ENCODE assay signal across 8 mouse cellular contexts in genomic region chrX:56610318-56610694, GRCm38 (mm10). TPM values are rescaled to one million over a fixed set of nuclear protein-coding genes. Genes with fewer than 3 reads are reported as not detected.
A peak's percentile ranks its signal among the peaks of the same experiment; 100 is the strongest.
DNase-seq lines count a peak whose midpoint lies in the region; ATAC-seq and TF ChIP-seq lines count a peak whose summit lies in the region.

No protein-coding gene starts in this region.

- peak overlapping the region; percentile 72 for H3K4me3 ChIP-seq in erythroblast, embryonic 14.5 days (replicated peaks)
- peak overlapping the region; percentile 93 for H3K4me3 ChIP-seq in spleen, adult 2 months (ENCODE audit: extremely low read depth, insufficient read depth, insufficient read length)
- peak overlapping the region; percentile 56 for H3K4me3 ChIP-seq in hindbrain, embryonic 11.5 days (ENCODE audit: low read depth, low read length)
- H3K4me3 ChIP-seq in liver, postnatal 0 days (ENCODE audit: low read depth, low read length) = peak overlapping the region; percentile 73

- peak overlapping the region; percentile 48 for H3K4me2 ChIP-seq in hindbrain, embryonic 11.5 days (replicated peaks; ENCODE audit: low read depth, low read length)
- peak overlapping the region; percentile 82 for H3K4me2 ChIP-seq in liver, postnatal 0 days (ENCODE audit: low read depth, low read length)

- no peak for ATAC-seq in erythroblast, adult 5-6 weeks (replicated peaks; ENCODE audit: low FRiP score, poor library complexity, severe bottlenecking)
- peak; percentile 39; the same call in 1 of the 2 replicates for ATAC-seq in hindbrain, embryonic 11.5 days (ENCODE audit: low FRiP score)
- no peak for ATAC-seq in liver, postnatal 0 days

- no peaks in the 10 kb centered on the region for H3K27me3 ChIP-seq in erythroblast, embryonic 14.5 days (ENCODE audit: control insufficient read depth)
- H3K27me3 ChIP-seq in spleen, adult 2 months (ENCODE audit: control insufficient read depth, insufficient read depth, low read length) = no peaks in the 10 kb centered on the region
- no peaks in the 10 kb centered on the region for H3K27me3 ChIP-seq in hindbrain, embryonic 11.5 days (ENCODE audit: control insufficient read depth, insufficient read depth, low read length)
- H3K27me3 ChIP-seq in liver, postnatal 0 days (ENCODE audit: insufficient read depth, low read length) = no peaks in the 10 kb centered on the region

- H3K9ac ChIP-seq in hindbrain, embryonic 11.5 days (ENCODE audit: low read depth, low read length) = peak overlapping the region; percentile 55
- peak overlapping the region; percentile 72 for H3K9ac ChIP-seq in liver, postnatal 0 days (replicated peaks)

- H3K4me1 ChIP-seq in erythroblast, embryonic 14.5 days (ENCODE audit: control insufficient read depth) = peaks cover 64% of the 10 kb centered on the region
- peaks cover 3% of the 10 kb centered on the region; the same call in 1 of the 2 replicates for H3K4me1 ChIP-seq in spleen, adult 2 months (ENCODE audit: control insufficient read depth, insufficient read depth, insufficient read length)
- no peaks in the 10 kb centered on the region for H3K4me1 ChIP-seq in hindbrain, embryonic 11.5 days (replicated peaks; ENCODE audit: control insufficient read depth, insufficient read depth, low read length)
- H3K4me1 ChIP-seq in liver, postnatal 0 days (ENCODE audit: insufficient read depth) = peaks cover 4% of the 10 kb centered on the region; the same call in 1 of the 2 replicates

- DNase-seq in spleen, adult 2 months (ENCODE audit: low read depth in 1 of 2, low spot score in 2 of 2) = no peak
- no peak for DNase-seq in spleen, adult 12 weeks (ENCODE audit: low spot score)
- DNase-seq in hindbrain, embryonic 11.5 days (ENCODE audit: low spot score) = no peak
- DNase-seq in liver, postnatal 0 days = peak; percentile 16
- DNase-seq in right cerebral cortex, postnatal 4 days = peak; percentile 5
- no peak for DNase-seq in yolk sac, embryonic 10.5 days (ENCODE audit: low spot score)

- TF ChIP-seq EP300 in liver, postnatal 0 days (IDR thresholded peaks at IDR 0.05; ENCODE audit: low read depth) = no peak

- 26% methylated on average over 13 of the region's 13 CpGs for WGBS in spleen, adult 2 months
- WGBS in hindbrain, embryonic 11.5 days = 21% methylated on average over 13 of the region's 13 CpGs
- WGBS in liver, postnatal 0 days (ENCODE audit: insufficient replicate concordance) = 15% methylated on average over 13 of the region's 13 CpGs

- H3K27ac ChIP-seq in spleen, adult 2 months (ENCODE audit: insufficient read depth, low read length) = peak overlapping the region; percentile 62; the same call in 1 of the 2 replicates
- peak overlapping the region; percentile 71 for H3K27ac ChIP-seq in hindbrain, embryonic 11.5 days (ENCODE audit: low read depth, low read length)
- H3K27ac ChIP-seq in liver, postnatal 0 days (ENCODE audit: low read depth) = no peak overlapping the region

- TF ChIP-seq CTCF in spleen, adult 2 months (IDR thresholded peaks at IDR 0.05; ENCODE audit: extremely low read depth, insufficient read depth, insufficient read length, insufficient replicate concordance) = no peak
- TF ChIP-seq CTCF in liver, postnatal 0 days (IDR thresholded peaks at IDR 0.05; ENCODE audit: low read depth) = no peak

- TF ChIP-seq POLR2A in spleen, adult 2 months (IDR thresholded peaks at IDR 0.05; ENCODE audit: low read depth, low read length) = no peak

- H3K9me3 ChIP-seq in erythroblast, embryonic 14.5 days (ENCODE audit: control insufficient read depth, low read length) = no peaks in the 10 kb centered on the region
- no peaks in the 10 kb centered on the region for H3K9me3 ChIP-seq in hindbrain, embryonic 11.5 days (ENCODE audit: control insufficient read depth, low read length)
- no peaks in the 10 kb centered on the region for H3K9me3 ChIP-seq in liver, postnatal 0 days (ENCODE audit: low read length)

- H3K36me3 ChIP-seq in erythroblast, embryonic 14.5 days (ENCODE audit: control insufficient read depth) = no peaks in the 10 kb centered on the region
- H3K36me3 ChIP-seq in spleen, adult 2 months (ENCODE audit: control insufficient read depth, insufficient read depth, low read length) = no peaks in the 10 kb centered on the region
- no peaks in the 10 kb centered on the region for H3K36me3 ChIP-seq in hindbrain, embryonic 11.5 days (ENCODE audit: control insufficient read depth, insufficient read depth, low read length)
- H3K36me3 ChIP-seq in liver, postnatal 0 days (replicated peaks; ENCODE audit: insufficient read depth, low read length) = no peaks in the 10 kb centered on the region

RNA-seq across cellular contexts. Expression of gene Slc9a6, which starts 0.7 kb away (rescaled TPM):
- 0.41 and 0.89 TPM in 2 replicates for polyA plus RNA-seq in erythroblast, embryonic 14.5 days (2012)
- 2.9 and 7.7 TPM in 2 replicates for total RNA-seq in erythroblast, adult 5-6 weeks (2015; ENCODE audit: low replicate concordance)
- total RNA-seq in erythroblast, adult 5-6 weeks (2017; ENCODE audit: low replicate concordance) = 1.4 and 1.9 TPM in 2 replicates
- polyA plus RNA-seq in spleen, adult 2 months (2012; rRNA removed) = 8.5 and 9.4 TPM in 2 replicates
- polyA plus RNA-seq in hindbrain, embryonic 11.5 days (2014; fragmentation: Nextera tagmentation; extraction: Ambion mirVana) = 14.0 and 16.1 TPM in 2 replicates
- 3.7 and 4.0 TPM in 2 replicates for polyA plus RNA-seq in liver, postnatal 0 days (2015; fragmentation: Nextera tagmentation; extraction: Ambion mirVana)

RNA-seq across cellular contexts. Expression of gene Mmgt1, which starts 12.4 kb away (rescaled TPM):
- polyA plus RNA-seq in erythroblast, embryonic 14.5 days (2012) = 0.04 and 0.07 TPM in 2 replicates
- 6.5 and 10.9 TPM in 2 replicates for total RNA-seq in erythroblast, adult 5-6 weeks (2015; ENCODE audit: low replicate concordance)
- total RNA-seq in erythroblast, adult 5-6 weeks (2017; ENCODE audit: low replicate concordance) = 5.9 and 6.8 TPM in 2 replicates
- polyA plus RNA-seq in spleen, adult 2 months (2012; rRNA removed) = 1.9 and 2.0 TPM in 2 replicates
- polyA plus RNA-seq in hindbrain, embryonic 11.5 days (2014; fragmentation: Nextera tagmentation; extraction: Ambion mirVana) = 49.1 and 50.1 TPM in 2 replicates
- 4.8 and 5.0 TPM in 2 replicates for polyA plus RNA-seq in liver, postnatal 0 days (2015; fragmentation: Nextera tagmentation; extraction: Ambion mirVana)

Comparison
In these comparisons a context has a peak if more than half of its experiments do, and no peak if none do; other contexts are left out.
1. DNase-seq: peak in liver, postnatal 0 days (single experiment) and right cerebral cortex, postnatal 4 days (single experiment); none in spleen, adult 2 months (0 of 2), spleen, adult 12 weeks (single experiment), hindbrain, embryonic 11.5 days (single experiment) and yolk sac, embryonic 10.5 days (single experiment).
2. Peak in every context shown above with its lines, with median percentiles within 50 percentile points of each other: H3K4me3 ChIP-seq.